Mouse (Mus musculus): ENCODE results near the gene Ttc24. TPM values are rescaled to one million over a fixed set of nuclear protein-coding genes. Genes with fewer than 3 reads are reported as not detected.

The Ttc24 gene
- not detected in 2 replicates for polyA plus RNA-seq (2012; rRNA removed)
- polyA plus RNA-seq (2014; fragmentation: Nextera tagmentation; extraction: Ambion mirVana) = not detected in 2 replicates

DNA sequence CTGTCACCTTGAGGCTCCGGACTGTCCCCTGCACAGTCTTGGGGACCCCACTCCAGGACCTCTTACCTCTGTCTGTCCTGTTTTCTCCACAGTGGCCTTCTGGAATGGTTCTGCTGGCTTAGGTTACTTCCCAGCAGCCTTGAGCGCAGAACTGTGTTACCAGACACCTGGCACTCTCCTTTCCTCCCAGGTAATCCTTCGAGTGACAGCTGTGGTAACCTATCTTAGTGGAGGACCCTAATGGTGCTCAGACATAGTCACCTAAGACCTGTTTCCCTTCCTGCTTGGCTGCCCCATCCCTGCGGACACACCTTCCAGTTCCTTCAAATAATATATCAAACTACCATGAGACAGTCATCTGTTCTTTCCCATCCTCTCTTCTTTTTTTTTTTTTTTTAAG is at the start of gene Ttc24:
Gene Ttc24 (minus strand): TSS at position 101 of the 400 bp plus-strand sequence.
- Histone ChIP-seq H3K4me1 (replicated peaks; ENCODE audit: control insufficient read depth in 2 of 2, insufficient read depth in 2 of 2, low read length in 1 of 2) (peaks cover 5 to 9% of the 10 kb centered on the region in 2 experiments; a peak in 3 of 4 replicates), H3K9me3 (ENCODE audit: control insufficient read depth, low read length) (no peaks in the 10 kb centered on the region), H3K27me3 (ENCODE audit: control insufficient read depth, insufficient read depth, low read length) (no peaks in the 10 kb centered on the region), H3K27ac (no peak within 1 kb of the TSS), H3K4me3 (ENCODE audit: insufficient read depth in 1 of 2, low read depth in 2 of 2, low read length in 2 of 2) (no peak within 1 kb of the TSS), H3K36me3 (replicated peaks; ENCODE audit: control insufficient read depth, insufficient read depth, low read depth) (no peaks in the 10 kb centered on the region), H3K4me2 (ENCODE audit: low read depth) (no peak within 1 kb of the TSS), H3K9ac (replicated peaks) (no peak within 1 kb of the TSS)
- DNase-seq (ENCODE audit: low read depth in 3 of 3, low spot score in 3 of 3) = no peak
- no peak for ATAC-seq (ENCODE audit: insufficient read depth)
- WGBS (ENCODE audit: insufficient replicate concordance) = 63% methylated on average over 4 of the region's 4 CpGs
- TF ChIP-seq CTCF (IDR thresholded peaks at IDR 0.05; ENCODE audit: low read depth) = no peak

- no peaks in the 10 kb centered on the region for H3K9me3 ChIP-seq (ENCODE audit: control insufficient read depth, low read length)
- DNase-seq (ENCODE audit: low read depth in 3 of 3, low spot score in 3 of 3) (no peak), ATAC-seq (ENCODE audit: insufficient read depth) (no peak)
- H3K9ac ChIP-seq (replicated peaks) = no peak overlapping the region
- no peaks in the 10 kb centered on the region for H3K36me3 ChIP-seq (replicated peaks; ENCODE audit: control insufficient read depth, insufficient read depth, low read depth)
- H3K4me2 ChIP-seq (ENCODE audit: low read depth) = no peak overlapping the region
- no peaks in the 10 kb centered on the region for H3K27me3 ChIP-seq (ENCODE audit: control insufficient read depth, insufficient read depth, low read length)
- TF ChIP-seq EP300 (IDR thresholded peaks at IDR 0.05; ENCODE audit: low read depth) (no peak), CTCF (IDR thresholded peaks at IDR 0.05; ENCODE audit: low read depth) (no peak)
- no peak overlapping the region for H3K4me3 ChIP-seq (ENCODE audit: insufficient read depth in 1 of 2, low read depth in 2 of 2, low read length in 2 of 2)
- 39% methylated on average over 3 of the region's 3 CpGs for WGBS (ENCODE audit: insufficient replicate concordance)
- no peaks in the 10 kb centered on the region for H3K4me1 ChIP-seq (replicated peaks; ENCODE audit: control insufficient read depth in 2 of 2, insufficient read depth in 2 of 2, low read length in 1 of 2)
- no peak overlapping the region for H3K27ac ChIP-seq
Measured at GRCm38 (mm10) chr3:88127636-88128035, 49.5 kb upstream of the Ttc24 start.

DNA sequence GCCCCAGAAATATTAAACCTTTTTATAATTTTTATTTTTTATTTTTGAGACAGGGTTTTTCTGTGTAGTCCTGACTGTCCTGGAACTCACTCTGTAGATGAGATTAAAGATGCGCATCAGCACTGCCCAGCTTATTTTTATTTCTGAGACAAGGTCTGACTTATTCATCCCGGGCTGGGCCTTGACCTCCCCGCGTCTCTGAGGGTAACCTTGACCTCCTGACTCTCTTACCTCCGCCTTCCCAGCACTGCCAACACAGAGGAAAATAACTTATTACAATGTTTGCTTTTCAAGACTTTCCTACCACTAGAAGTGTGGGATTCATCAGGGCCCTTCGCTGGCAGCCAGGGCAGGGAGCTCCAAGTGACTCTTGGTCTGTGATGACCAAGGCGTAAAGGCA is 48.1 kb upstream of the Ttc24 start:
- H3K9ac ChIP-seq (replicated peaks) = no peak overlapping the region
- TF ChIP-seq EP300 (IDR thresholded peaks at IDR 0.05; ENCODE audit: low read depth) (no peak), CTCF (IDR thresholded peaks at IDR 0.05; ENCODE audit: low read depth) (no peak)
- no peaks in the 10 kb centered on the region for H3K9me3 ChIP-seq (ENCODE audit: control insufficient read depth, low read length)
- 74% methylated on average over 7 of the region's 7 CpGs for WGBS (ENCODE audit: insufficient replicate concordance)
- no peak overlapping the region for H3K27ac ChIP-seq
- H3K4me3 ChIP-seq (ENCODE audit: insufficient read depth in 1 of 2, low read depth in 2 of 2, low read length in 2 of 2) = no peak overlapping the region
- no peak overlapping the region for H3K4me2 ChIP-seq (ENCODE audit: low read depth)
- DNase-seq (ENCODE audit: low read depth in 3 of 3, low spot score in 3 of 3) (no peak), ATAC-seq (ENCODE audit: insufficient read depth) (no peak)
- H3K36me3 ChIP-seq (replicated peaks; ENCODE audit: control insufficient read depth, insufficient read depth, low read depth) = no peaks in the 10 kb centered on the region
- H3K4me1 ChIP-seq (replicated peaks; ENCODE audit: control insufficient read depth in 2 of 2, insufficient read depth in 2 of 2, low read length in 1 of 2) = no peaks in the 10 kb centered on the region
- H3K27me3 ChIP-seq (ENCODE audit: control insufficient read depth, insufficient read depth, low read length) = no peaks in the 10 kb centered on the region

DNA sequence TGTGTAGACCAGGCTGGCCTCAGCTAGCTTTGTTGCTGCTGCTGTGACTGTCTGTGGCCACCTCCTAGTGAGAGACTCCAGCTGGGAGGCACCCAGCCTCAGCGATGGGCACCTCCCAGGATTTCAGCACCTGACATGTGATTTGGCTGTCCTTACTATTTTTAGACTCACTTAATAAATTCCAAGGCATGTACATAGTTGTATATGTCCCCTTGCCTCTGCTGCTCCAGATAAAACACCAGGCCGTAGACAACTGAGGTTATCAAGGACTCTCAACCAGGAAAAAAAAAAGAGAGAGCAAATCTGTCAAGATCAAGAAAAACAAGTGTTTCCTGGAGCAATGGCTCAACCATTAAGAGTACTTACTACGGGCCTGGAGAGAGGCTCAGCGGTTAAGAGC is 47.1 kb upstream of the Ttc24 start:
- Histone ChIP-seq H3K4me1 (replicated peaks; ENCODE audit: control insufficient read depth in 2 of 2, insufficient read depth in 2 of 2, low read length in 1 of 2) (no peaks in the 10 kb centered on the region), H3K27me3 (ENCODE audit: control insufficient read depth, insufficient read depth, low read length) (no peaks in the 10 kb centered on the region), H3K4me3 (ENCODE audit: insufficient read depth in 1 of 2, low read depth in 2 of 2, low read length in 2 of 2) (no peak overlapping the region), H3K9ac (replicated peaks) (no peak overlapping the region), H3K36me3 (replicated peaks; ENCODE audit: control insufficient read depth, insufficient read depth, low read depth) (no peaks in the 10 kb centered on the region), H3K9me3 (ENCODE audit: control insufficient read depth, low read length) (no peaks in the 10 kb centered on the region), H3K4me2 (ENCODE audit: low read depth) (no peak overlapping the region), H3K27ac (no peak overlapping the region)
- ATAC-seq (ENCODE audit: insufficient read depth) (no peak), DNase-seq (ENCODE audit: low read depth in 3 of 3, low spot score in 3 of 3) (no peak)
- TF ChIP-seq CTCF (IDR thresholded peaks at IDR 0.05; ENCODE audit: low read depth) (no peak), EP300 (IDR thresholded peaks at IDR 0.05; ENCODE audit: low read depth) (no peak)
- 24% methylated on average over 4 of the region's 4 CpGs for WGBS (ENCODE audit: insufficient replicate concordance)

DNA sequence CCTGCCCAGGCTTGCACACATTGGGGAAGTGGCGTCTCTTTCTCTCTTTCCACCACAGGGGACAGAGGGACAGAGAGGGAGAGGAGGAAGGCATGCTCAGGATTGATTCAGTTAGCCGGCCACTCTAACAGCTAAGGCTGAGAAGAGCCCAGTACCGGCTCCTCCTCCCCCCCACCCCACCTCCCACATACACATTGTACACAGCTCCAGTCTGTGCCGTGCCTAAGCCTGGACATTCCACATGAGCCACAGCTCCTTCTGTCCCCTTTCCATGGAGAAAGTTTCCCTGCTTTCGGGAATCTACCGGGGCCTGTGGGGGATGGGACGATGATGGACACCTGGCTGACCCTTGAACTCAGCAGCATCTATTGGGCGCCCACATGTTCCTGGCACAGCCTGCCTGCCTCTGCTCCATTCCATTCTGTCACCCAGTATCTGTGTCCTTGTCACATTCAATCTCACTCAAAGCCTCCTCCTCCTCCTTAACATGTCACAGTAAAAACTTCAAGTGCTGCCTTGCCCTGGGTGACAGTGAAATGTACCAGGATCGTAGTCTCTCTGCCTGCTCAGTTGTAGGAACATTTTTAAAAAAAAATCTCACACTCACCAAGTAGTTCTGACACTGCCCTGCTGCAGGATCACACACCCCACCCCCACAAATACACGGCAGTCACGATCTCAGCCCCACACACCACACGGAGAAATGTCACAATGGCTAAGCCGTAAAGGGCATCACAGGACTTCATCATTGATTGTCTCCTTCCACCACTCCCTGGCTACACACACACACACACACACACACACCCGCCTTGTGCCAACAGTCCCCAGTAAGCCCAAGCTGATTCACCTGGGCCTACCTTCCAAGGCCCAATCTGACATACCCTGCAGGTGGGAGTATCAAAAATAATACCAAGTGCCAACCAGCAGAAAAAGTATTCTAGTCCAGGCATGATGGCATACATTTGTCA is 43.3 kb upstream of the Ttc24 start:
- Histone ChIP-seq H3K9ac (replicated peaks) (no peak overlapping the region), H3K27me3 (ENCODE audit: control insufficient read depth, insufficient read depth, low read length) (no peaks in the 10 kb centered on the region), H3K27ac (no peak overlapping the region), H3K36me3 (replicated peaks; ENCODE audit: control insufficient read depth, insufficient read depth, low read depth) (no peaks in the 10 kb centered on the region; the same call in 1 of the 2 replicates), H3K9me3 (ENCODE audit: control insufficient read depth, low read length) (no peaks in the 10 kb centered on the region), H3K4me2 (ENCODE audit: low read depth) (no peak overlapping the region), H3K4me1 (replicated peaks; ENCODE audit: control insufficient read depth in 2 of 2, insufficient read depth in 2 of 2, low read length in 1 of 2) (no peaks in the 10 kb centered on the region), H3K4me3 (ENCODE audit: insufficient read depth in 1 of 2, low read depth in 2 of 2, low read length in 2 of 2) (no peak overlapping the region)
- DNase-seq (ENCODE audit: low read depth in 3 of 3, low spot score in 3 of 3) = no peak
- ATAC-seq (ENCODE audit: insufficient read depth) = no peak
- no peak for TF ChIP-seq CTCF (IDR thresholded peaks at IDR 0.05; ENCODE audit: low read depth)
- TF ChIP-seq EP300 (IDR thresholded peaks at IDR 0.05; ENCODE audit: low read depth) = no peak
- 70% methylated on average over 14 of the region's 14 CpGs for WGBS (ENCODE audit: insufficient replicate concordance)

Measured in liver, embryonic 14.5 days (tissue).